Mouse (Mus musculus) lung, postnatal 0 days (tissue): ENCODE data around the gene Lbr.
A peak's percentile ranks its signal among the peaks of the same experiment; 100 is the strongest.

Source experiments
- CTCF ChIP-seq: IDR thresholded peaks from 2 replicates; pipeline ENCODE4 v1.5.1; 2016; ENCODE audit warnings: antibody characterized with exemption, mild to moderate bottlenecking
- EP300 ChIP-seq: IDR thresholded peaks from 2 replicates; pipeline ENCODE4 v1.6.1; 2016; ENCODE audit warnings: antibody characterized with exemption, mild to moderate bottlenecking, control low read depth

- TF ChIP-seq CTCF (no peak), EP300 (0 out of 2 replicates have a peak, but pooled peaks have one; percentile 35)
These were observed 9.6 kb upstream of the Lbr start for GRCm38 (mm10) chr1:181852466-181852865.
